Mouse (Mus musculus): ENCODE data around the gene Rbbp8nl.
"Not testable (repeated sequence)": the region's sequence is repeated elsewhere in the genome, so short reads cannot be mapped to it uniquely, and the experiment has no call there.

Rbbp8nl gene

GRCm38 (mm10) chr2:180279321-180279720, 10.4 kb downstream of the Rbbp8nl start:
- no peak for DNase-seq

DNA sequence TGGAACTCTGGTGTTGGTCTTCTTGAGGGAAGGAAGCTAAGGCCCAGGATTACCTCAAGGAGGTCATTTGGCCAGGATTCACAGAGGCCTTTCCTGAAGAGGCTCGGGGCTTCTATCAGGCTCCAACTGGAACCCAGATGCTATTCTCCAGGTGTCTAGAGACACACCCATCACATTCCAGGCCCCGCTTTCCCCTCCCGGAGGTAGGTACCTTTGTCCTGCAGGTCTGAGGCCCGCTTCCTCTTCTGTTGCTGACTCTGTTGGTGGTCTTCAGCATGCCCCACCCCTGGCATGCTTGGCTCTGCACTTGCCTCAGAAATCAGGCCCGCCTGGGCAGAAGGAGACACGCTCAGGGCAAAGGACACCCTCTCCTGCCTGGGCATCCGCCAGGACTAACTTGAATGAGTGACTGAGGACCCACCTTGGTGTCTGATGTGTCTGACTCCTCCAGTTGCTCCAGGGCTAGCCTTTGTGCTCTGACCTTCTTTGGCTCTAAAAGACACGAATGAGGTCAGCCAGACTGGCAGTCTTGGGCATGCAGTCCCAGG, 11.8 kb downstream of the Rbbp8nl start:
- peak; percentile 18 for DNase-seq

- DNase-seq, result peak; percentile 10
Measured at GRCm38 (mm10) chr2:180276851-180277259, 12.8 kb downstream of the Rbbp8nl start.

- peak; percentile 23 for DNase-seq
Measured at GRCm38 (mm10) chr2:180276385-180276784, 13.3 kb downstream of the Rbbp8nl start.

- DNase-seq, result peak; percentile 72
Measured at GRCm38 (mm10) chr2:180275836-180276235, 13.8 kb downstream of the Rbbp8nl start.

DNA sequence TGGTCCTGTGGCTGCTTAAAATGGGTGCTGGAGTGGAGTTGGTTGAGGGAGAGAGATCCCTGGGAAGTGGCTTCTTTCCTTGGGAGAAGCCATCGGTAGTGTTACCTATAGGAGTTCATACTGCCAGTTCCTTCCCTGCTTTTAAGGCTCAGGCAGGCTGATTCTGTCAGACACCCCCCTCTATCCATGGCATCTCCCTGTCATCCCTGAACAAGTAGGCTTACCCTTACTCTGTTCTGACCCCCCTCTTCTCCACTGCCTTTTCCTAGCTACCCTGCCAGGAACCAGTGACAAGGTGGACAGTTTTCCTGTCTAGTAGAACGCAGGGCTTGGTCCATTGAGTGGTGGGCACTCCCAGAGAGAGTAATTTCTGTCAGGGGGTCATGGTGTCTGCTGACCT, 15.2 kb downstream of the Rbbp8nl start:
- DNase-seq, result peak; percentile 51

DNA sequence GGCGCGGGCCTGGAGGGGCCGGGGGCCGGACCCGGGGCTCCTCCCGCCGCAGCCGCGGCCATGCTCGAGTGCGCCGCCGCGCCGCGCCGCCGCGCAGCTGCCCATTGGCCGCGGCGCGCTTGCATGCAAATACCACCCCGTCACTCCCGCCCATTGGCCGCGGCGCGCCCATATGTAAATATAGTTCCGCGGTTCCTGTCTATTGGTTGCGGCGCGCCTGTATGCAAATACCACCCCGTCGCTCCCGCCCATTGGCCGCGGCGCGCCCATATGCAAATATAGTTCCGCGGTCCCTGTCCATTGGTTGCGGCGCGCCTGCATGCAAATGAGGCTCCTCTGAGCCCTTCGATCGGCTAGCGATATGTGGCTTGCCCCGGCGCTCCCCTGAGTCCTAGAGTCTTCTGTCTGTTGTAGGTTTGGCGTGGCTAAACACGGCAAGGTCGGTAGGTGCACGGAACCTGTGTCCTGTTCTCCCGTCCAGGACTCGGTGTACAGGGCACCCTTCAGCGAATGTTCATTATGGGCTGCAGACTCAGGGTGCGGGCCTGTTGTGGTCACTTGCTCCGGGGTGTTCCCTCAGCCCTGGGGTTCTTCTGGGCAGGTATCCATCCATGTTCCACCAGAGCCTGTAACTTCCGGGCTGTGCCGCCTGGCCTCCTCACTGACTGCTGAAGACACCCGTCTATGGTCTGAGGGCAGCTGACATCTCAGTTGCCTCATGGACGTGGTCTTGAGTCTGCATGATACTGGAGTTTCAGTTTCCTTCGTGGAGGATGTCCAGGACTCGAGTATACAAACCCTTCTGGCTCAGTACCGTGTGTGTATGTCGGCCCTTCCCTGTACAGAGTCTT, 16.1 kb downstream of the Rbbp8nl start, which contains the start of gene Cables2:
TSS of gene Cables2 (minus strand) at position 103 of the 851 bp plus-strand sequence.
- peak; percentile 94 for DNase-seq

DNA sequence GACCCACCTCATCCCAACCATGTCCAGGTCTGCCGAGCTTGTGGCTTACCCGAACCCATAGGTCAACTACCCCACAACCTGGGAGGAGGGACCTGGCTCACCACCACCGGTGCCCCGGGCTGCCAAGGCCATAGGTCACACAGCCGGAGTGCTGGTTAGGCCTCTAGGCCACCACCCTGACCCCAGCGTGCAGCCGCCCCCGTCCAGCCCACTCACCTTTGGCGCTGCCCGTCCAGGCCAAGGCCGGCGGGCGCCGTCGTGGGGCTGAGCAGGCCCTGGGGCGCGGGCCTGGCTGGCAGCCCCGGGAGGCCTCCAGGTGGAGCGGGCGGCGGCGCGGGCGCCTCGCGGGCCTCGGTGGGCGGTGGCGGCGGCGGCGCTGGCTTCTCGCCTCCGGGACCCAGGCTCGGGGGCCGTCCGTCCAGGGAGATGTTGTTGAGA, 16.8 kb downstream of the Rbbp8nl start:
- peak; percentile 79 for DNase-seq

- DNase-seq, result peak; percentile 58
Measured at GRCm38 (mm10) chr2:180271804-180272395, 17.8 kb downstream of the Rbbp8nl start.

DNA sequence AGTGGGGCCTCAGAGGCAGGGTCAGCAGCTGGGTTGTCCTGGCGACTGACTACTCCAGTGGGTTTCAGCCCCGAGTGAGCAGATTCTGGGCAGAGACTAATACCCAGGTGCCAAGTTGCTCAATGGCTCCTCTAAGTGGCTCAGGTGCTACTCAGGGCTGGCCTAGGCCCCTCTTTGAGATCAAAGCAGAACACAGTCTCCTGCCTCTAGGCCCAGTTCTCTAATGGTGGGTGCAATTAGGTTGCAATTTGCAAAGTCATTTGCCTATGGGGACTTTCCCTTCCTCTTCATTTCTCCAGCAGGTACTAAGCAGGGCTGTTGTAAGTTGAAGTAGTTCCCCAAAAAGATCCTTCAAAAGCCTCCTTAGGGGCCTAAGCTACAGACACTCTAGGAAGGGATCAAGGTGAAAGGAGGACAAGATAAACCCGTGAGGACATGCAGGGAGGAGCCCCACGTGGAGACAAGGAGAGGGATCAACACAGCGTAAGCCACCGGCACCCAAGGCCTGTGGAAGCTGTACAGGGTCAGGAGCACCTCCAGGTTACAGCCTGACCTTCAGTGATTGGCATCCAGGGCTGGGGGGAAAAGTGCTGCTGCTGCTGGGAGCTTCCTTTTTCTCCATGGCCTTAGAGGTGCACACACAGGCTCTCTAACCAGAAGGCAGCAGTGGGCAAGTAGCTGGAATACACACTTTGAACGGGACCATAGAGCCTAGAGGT, 19.0 kb downstream of the Rbbp8nl start:
- DNase-seq, result no peak

GRCm38 (mm10) chr2:180269329-180269728, 20.4 kb downstream of the Rbbp8nl start:
- no peak for DNase-seq

- DNase-seq, result no peak
Measured at GRCm38 (mm10) chr2:180267955-180268354, 21.7 kb downstream of the Rbbp8nl start.

GRCm38 (mm10) chr2:180262891-180263290, 26.8 kb downstream of the Rbbp8nl start:
- no peak for DNase-seq

DNA sequence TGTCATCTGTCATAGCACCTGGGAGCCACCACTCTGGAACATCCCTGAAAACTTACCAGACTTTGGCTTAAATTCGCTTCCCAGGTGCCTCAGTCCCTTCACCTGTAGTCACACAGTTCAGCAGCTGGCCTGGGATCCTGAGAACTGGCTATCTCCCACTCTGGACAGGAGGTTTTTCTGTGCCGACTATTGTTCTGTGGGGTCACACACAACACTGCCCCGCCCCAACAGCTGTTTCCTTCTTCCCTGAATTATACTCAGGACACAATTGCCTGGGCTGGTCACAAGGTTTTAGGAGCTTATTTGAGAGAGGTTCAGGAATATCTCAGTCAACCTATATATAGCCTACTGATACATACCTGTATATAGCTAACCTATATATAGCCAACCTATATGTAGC, 27.2 kb downstream of the Rbbp8nl start:
- no peak for DNase-seq

DNA sequence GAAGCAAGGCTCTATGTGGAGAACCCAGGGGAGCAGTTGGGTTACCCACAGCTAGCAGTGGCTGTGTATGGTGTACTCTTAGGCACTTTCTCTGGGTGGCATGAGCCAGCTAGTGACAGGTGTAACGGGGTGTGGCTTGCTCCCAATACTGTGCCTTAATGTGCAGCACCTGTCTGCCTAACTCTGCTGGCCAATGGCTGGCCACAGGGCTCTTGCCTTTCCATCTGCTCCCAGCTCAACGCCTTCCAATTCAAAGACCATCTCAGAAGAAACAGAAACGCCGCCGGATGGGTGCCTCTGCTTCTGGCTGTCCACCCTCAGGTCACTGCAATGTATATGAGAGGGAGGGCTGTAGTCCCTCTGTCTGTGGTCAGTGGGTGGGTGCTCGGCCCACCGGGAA, 27.8 kb downstream of the Rbbp8nl start:
- no peak for DNase-seq

DNA sequence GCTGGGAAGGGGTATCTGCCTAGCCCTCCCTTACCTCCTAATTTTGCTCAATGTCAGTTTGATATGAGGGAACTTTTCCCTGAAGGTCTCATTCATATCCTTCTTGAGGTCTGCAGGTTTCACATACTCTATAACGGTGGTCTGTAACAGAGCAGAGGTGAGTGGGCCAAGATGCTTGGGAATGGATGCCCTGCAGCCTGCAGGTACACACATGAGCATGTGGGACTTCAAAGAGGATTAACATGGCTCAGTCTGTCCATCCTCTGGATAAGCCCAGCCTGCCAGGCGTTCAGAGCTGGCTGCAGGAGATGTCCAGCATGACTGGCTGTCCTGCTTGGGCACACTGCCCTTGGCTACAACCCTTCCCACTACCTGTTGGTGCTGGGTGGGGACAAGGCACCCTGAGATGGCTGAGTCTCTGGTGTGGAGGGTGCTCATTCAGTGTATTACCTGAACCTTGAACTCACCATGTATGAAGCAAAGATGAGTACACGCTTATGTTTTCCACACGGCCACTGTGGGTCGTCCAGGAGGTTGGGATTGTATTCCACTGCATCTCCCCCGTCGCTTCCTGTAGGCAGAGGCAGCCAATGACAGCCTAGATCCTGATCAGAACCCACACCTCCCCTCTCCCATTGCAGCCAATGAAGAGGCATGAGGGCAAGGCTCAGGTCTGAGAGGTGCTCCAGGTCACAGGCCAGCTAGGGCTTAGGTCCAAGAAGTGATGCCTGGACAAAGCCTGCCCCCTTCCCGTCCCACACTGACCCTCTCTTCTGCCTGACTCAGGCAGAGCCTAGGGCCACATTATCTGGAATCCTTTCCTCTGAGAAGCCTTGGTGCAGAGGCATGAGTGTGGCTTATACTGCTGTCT, 28.8 kb downstream of the Rbbp8nl start:
- DNase-seq, result no peak

GRCm38 (mm10) chr2:180259826-180260609, 29.7 kb downstream of the Rbbp8nl start:
- not testable (repeated sequence) for DNase-seq

DNA sequence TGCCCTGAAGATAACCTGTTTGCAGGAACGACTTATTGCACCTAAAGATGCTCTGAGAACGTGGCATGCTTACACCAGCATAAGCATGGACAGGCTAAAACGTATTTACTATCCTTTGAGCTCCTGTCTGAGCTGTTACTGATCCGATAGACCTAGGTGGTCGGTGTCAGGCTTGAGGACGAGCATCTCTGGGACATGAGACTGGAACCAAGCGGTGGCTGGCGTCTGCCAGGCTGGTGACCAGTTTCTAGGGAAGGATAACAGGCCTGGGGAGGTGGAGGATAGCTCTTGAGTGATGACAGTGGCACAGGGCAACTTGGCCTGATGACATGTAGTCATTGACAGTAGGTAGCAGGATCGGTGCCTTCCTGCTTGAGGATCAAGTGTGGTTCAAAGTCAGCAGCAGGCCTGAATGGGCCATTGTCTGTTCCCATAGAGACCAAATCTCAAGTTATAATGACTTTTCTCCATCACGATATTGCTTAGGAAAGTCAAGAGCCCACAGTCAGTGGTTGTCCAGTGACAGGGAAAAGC, 30.7 kb downstream of the Rbbp8nl start:
- not testable (repeated sequence) for DNase-seq

- DNase-seq, result no peak
Measured at GRCm38 (mm10) chr2:180257963-180258865, 31.5 kb downstream of the Rbbp8nl start.

GRCm38 (mm10) chr2:180257001-180257521, 32.6 kb downstream of the Rbbp8nl start, which contains the start of gene Rps21:
Gene Rps21 (plus strand): TSS chr2:180257377.
- DNase-seq, result peak; percentile 99
